Mouse (Mus musculus): ENCODE data around the gene Cldn16. TPM values are rescaled to one million over a fixed set of nuclear protein-coding genes. Genes with fewer than 3 reads are reported as not detected.

The Cldn16 gene
- polyA plus RNA-seq (2016; fragmentation: Nextera tagmentation; extraction: Ambion mirVana) = not detected in 2 replicates

DNA sequence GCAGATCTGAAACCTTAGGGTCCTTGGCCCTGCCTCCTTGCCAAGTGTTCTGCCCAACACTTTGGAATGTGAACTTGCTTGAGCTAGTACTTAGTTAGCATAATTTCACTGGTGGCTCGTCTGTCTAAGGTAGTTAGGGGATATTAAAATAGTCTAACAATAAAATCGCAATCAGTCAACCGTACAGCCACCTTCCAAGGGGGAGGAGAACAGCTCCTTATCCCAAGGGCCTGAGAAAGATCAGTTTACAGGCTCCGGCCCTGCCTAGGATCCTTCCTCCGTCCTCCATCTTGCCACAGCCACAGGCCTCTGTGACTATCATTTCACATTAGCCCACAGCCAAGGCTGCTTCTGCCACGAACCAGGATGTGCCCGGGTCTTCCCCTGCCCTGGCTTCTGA, at the start of gene Cldn16:
Gene Cldn16 (plus strand): TSS at position 301 of the 400 bp plus-strand sequence.
- no peak within 1 kb of the TSS for H3K4me3 ChIP-seq
- H3K27me3 ChIP-seq (ENCODE audit: insufficient read depth, poor library complexity, severe bottlenecking) = no peaks in the 10 kb centered on the region
- 80% methylated on average over 7 of the region's 7 CpGs for whole genome bisulfite sequencing
- H3K27ac ChIP-seq = no peak within 1 kb of the TSS
- no peaks in the 10 kb centered on the region for H3K36me3 ChIP-seq
- H3K4me1 ChIP-seq (replicated peaks) = no peaks in the 10 kb centered on the region
- no peak for DNase-seq (ENCODE audit: low spot score)
- H3K9me3 ChIP-seq = no peaks in the 10 kb centered on the region

DNA sequence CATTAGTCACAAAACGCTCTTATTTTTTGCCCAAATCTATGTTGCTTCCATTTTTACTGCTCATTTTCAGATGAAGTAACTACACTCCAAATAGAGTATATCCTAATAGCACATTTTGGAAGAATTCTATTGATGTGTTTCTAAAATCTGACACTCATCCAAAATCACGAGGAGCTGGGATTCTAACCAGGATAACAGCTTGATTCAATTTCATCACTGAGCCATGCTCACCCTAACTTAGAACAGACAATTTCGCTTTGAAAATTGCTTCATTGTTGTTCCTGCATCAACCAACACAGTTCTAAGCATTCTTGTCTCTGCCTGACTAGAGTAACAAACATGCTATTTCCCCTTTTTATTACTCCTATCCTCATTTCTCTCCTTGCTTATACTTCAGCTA, 44.3 kb upstream of the Cldn16 start:
- Histone ChIP-seq H3K27me3 (ENCODE audit: insufficient read depth, poor library complexity, severe bottlenecking) (no peaks in the 10 kb centered on the region), H3K36me3 (no peaks in the 10 kb centered on the region), H3K4me3 (no peak overlapping the region), H3K9me3 (no peaks in the 10 kb centered on the region), H3K4me1 (replicated peaks) (no peaks in the 10 kb centered on the region), H3K27ac (no peak overlapping the region)
- WGBS = 90% methylated on average over 3 of the region's 3 CpGs
- DNase-seq (ENCODE audit: low spot score) = no peak

GRCm38 (mm10) chr16:26422078-26422477, 40.9 kb upstream of the Cldn16 start:
- DNase-seq (ENCODE audit: low spot score) = no peak
- no peaks in the 10 kb centered on the region for H3K9me3 ChIP-seq
- no peaks in the 10 kb centered on the region for H3K27me3 ChIP-seq (ENCODE audit: insufficient read depth, poor library complexity, severe bottlenecking)
- 95% methylated on average over 4 of the region's 4 CpGs for WGBS
- no peaks in the 10 kb centered on the region for H3K4me1 ChIP-seq (replicated peaks)
- no peaks in the 10 kb centered on the region for H3K36me3 ChIP-seq
- no peak overlapping the region for H3K27ac ChIP-seq
- H3K4me3 ChIP-seq = no peak overlapping the region

DNA sequence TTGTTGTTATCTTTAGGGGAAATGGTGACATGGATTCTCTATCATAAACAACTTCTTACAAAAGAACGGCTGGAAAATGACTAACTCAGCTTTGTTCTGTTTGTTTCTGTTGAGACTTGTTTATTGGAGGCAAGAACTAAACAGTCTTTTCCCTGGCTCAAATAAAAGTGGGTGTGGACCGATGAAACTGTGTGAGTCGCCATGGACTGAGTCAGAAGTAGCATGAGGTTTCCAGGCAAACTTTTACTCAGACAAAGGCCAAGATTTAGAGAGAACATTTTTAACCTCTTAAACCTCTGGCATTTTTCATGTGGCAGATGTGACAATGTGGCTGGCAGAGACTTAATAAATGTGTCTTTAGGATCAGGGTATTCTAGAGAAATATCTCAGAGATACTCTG, 32.7 kb upstream of the Cldn16 start:
- WGBS = 85% methylated on average over 3 of the region's 3 CpGs

DNA sequence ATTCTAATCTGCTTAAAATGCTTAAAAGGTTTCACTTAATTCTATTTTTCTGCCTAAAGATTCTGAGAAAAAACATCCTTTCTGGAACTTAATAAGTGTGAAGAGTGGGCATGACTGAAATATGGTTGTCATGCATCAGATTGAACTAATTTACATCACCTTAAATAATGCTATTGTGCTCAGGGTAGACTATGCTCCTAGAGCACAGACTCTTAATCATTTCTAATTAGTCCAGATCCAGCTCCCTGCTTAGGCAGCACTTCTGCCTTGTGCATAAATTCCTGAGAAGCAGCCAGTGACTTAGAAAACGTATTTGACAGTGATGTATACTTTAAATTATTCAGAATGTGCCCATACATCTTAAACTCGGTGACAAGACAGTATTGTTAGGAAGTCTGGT, 29.4 kb upstream of the Cldn16 start:
- Histone ChIP-seq H3K4me3 (no peak overlapping the region), H3K27me3 (ENCODE audit: insufficient read depth, poor library complexity, severe bottlenecking) (no peaks in the 10 kb centered on the region), H3K36me3 (no peaks in the 10 kb centered on the region), H3K9me3 (no peaks in the 10 kb centered on the region), H3K27ac (no peak overlapping the region), H3K4me1 (replicated peaks) (no peaks in the 10 kb centered on the region)
- no peak for DNase-seq (ENCODE audit: low spot score)
- 52% methylated on average over 2 of the region's 2 CpGs for WGBS

More for the DNA sequence above, 32.7 kb upstream of the Cldn16 start:
- no peak for DNase-seq (ENCODE audit: low spot score)
- Histone ChIP-seq H3K27me3 (ENCODE audit: insufficient read depth, poor library complexity, severe bottlenecking) (no peaks in the 10 kb centered on the region), H3K9me3 (no peaks in the 10 kb centered on the region), H3K4me1 (replicated peaks) (no peaks in the 10 kb centered on the region), H3K27ac (no peak overlapping the region), H3K36me3 (no peaks in the 10 kb centered on the region), H3K4me3 (no peak overlapping the region)

DNA sequence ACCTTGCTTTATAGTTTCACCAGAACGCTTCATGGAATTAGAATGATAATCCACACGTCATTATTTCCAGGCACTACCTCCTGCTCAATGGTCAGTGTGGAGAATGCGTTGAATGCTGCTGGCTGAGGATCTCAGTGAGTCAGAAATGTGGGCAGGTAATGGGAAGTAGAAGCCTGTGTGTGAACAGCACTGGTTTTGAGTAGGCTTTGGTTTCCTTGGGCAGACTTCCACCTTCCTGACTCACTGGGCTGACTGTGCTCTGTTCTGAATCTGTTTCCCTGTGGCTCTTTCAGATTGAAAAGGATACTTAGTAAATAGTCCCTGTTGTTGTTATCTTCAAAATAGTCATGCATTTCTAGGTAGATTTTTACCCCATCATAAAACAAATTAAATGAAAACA, 22.9 kb upstream of the Cldn16 start:
- DNase-seq (ENCODE audit: low spot score) = no peak
- Histone ChIP-seq H3K27me3 (ENCODE audit: insufficient read depth, poor library complexity, severe bottlenecking) (no peaks in the 10 kb centered on the region), H3K4me3 (no peak overlapping the region), H3K4me1 (replicated peaks) (no peaks in the 10 kb centered on the region), H3K27ac (no peak overlapping the region), H3K36me3 (no peaks in the 10 kb centered on the region), H3K9me3 (no peaks in the 10 kb centered on the region)
- 83% methylated on average over 3 of the region's 3 CpGs for WGBS

DNA sequence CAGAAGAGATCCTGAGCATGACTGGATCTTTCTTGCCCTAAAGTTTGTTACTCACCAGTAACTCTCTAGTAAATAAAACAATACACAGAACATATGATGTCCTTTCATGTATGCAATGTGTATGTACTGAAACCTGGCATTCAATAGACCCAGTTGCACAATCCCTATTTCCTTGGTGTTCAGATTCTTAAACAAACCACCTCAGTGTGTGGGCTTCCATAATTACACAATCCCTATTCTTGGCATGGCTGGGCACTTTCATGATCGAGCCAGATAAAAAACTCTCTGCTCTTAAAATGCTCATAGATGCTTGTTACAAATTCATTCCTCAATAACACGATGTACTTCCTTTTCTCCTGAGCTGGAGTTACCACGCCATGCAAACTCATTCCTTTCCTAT, 21.8 kb upstream of the Cldn16 start:
- Histone ChIP-seq H3K27ac (no peak overlapping the region), H3K4me3 (no peak overlapping the region), H3K36me3 (no peaks in the 10 kb centered on the region), H3K27me3 (ENCODE audit: insufficient read depth, poor library complexity, severe bottlenecking) (no peaks in the 10 kb centered on the region), H3K9me3 (no peaks in the 10 kb centered on the region), H3K4me1 (replicated peaks) (no peaks in the 10 kb centered on the region)
- WGBS = 84% methylated on average over 3 of the region's 3 CpGs
- DNase-seq (ENCODE audit: low spot score) = no peak

- Histone ChIP-seq H3K4me1 (replicated peaks) (no peaks in the 10 kb centered on the region), H3K27ac (no peak overlapping the region), H3K27me3 (ENCODE audit: insufficient read depth, poor library complexity, severe bottlenecking) (no peaks in the 10 kb centered on the region), H3K36me3 (no peaks in the 10 kb centered on the region), H3K9me3 (no peaks in the 10 kb centered on the region), H3K4me3 (no peak overlapping the region)
- DNase-seq (ENCODE audit: low spot score) = no peak
Observed at GRCm38 (mm10) chr16:26444843-26445242, 18.1 kb upstream of the Cldn16 start.

- H3K9me3 ChIP-seq = no peaks in the 10 kb centered on the region
- WGBS = 73% methylated on average over 2 of the region's 2 CpGs
- no peaks in the 10 kb centered on the region for H3K36me3 ChIP-seq
- H3K27me3 ChIP-seq (ENCODE audit: insufficient read depth, poor library complexity, severe bottlenecking) = no peaks in the 10 kb centered on the region
- no peaks in the 10 kb centered on the region for H3K4me1 ChIP-seq (replicated peaks)
- H3K27ac ChIP-seq = no peak overlapping the region
- H3K4me3 ChIP-seq = no peak overlapping the region
- DNase-seq (ENCODE audit: low spot score) = no peak
Observed at GRCm38 (mm10) chr16:26447594-26447993, 15.3 kb upstream of the Cldn16 start.

GRCm38 (mm10) chr16:26454163-26454562, 8.8 kb upstream of the Cldn16 start:
- WGBS = 64% methylated on average over 3 of the region's 3 CpGs
- Histone ChIP-seq H3K9me3 (no peaks in the 10 kb centered on the region), H3K27ac (no peak overlapping the region), H3K27me3 (ENCODE audit: insufficient read depth, poor library complexity, severe bottlenecking) (no peaks in the 10 kb centered on the region), H3K36me3 (no peaks in the 10 kb centered on the region), H3K4me1 (replicated peaks) (no peaks in the 10 kb centered on the region), H3K4me3 (no peak overlapping the region)
- no peak for DNase-seq (ENCODE audit: low spot score)

DNA sequence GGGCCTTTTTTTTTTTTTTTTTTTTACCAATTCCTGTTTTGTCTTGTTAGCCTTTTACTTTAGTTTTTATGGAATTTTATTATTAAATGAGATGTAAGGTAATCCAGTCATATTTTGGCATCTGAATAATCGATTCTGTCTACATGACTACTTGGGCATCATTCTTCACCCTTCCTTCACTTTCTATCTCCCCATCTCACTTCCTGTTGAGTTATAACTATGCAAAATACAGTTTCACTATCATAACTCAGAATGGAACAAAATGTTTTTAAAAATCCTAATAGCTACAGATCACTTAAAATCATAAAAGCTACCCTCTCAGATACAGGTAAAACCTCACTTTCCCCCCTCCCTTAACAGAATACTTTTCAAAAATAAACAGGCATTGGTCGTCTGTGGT, 6.8 kb upstream of the Cldn16 start:
- no peak for DNase-seq (ENCODE audit: low spot score)
- Histone ChIP-seq H3K27me3 (ENCODE audit: insufficient read depth, poor library complexity, severe bottlenecking) (no peaks in the 10 kb centered on the region), H3K9me3 (no peaks in the 10 kb centered on the region), H3K4me1 (replicated peaks) (no peaks in the 10 kb centered on the region), H3K36me3 (no peaks in the 10 kb centered on the region), H3K27ac (no peak overlapping the region), H3K4me3 (no peak overlapping the region)
- WGBS = 88% methylated on average over 2 of the region's 2 CpGs

GRCm38 (mm10) chr16:26466535-26466934, 3.6 kb downstream of the Cldn16 start:
- H3K4me1 ChIP-seq (replicated peaks) = no peaks in the 10 kb centered on the region
- no peak for DNase-seq (ENCODE audit: low spot score)
- no peaks in the 10 kb centered on the region for H3K27me3 ChIP-seq (ENCODE audit: insufficient read depth, poor library complexity, severe bottlenecking)
- no peak overlapping the region for H3K4me3 ChIP-seq
- WGBS = 82% methylated on average over 4 of the region's 4 CpGs
- no peaks in the 10 kb centered on the region for H3K9me3 ChIP-seq
- H3K27ac ChIP-seq = no peak overlapping the region
- H3K36me3 ChIP-seq = no peaks in the 10 kb centered on the region

DNA sequence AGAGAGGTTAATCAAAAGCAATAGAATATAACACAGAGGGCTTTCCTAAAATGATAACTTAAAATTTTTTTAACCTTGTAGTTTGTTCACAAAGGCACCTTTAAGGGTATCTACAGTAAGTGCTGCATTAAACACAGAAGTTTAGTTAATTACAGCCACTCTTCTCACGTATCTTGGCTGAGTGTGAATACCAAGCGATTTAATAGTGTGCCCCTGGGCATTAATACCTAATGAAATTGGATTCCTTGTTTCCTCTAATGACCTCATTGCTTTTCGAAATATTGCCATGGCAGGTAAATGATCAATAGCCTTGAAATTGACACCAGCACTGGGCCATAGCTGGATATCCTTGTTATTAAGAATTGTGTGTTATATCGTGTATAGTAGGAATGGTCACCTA, 8.3 kb downstream of the Cldn16 start:
- no peaks in the 10 kb centered on the region for H3K9me3 ChIP-seq
- H3K4me1 ChIP-seq (replicated peaks) = no peaks in the 10 kb centered on the region
- H3K36me3 ChIP-seq = no peaks in the 10 kb centered on the region
- no peaks in the 10 kb centered on the region for H3K27me3 ChIP-seq (ENCODE audit: insufficient read depth, poor library complexity, severe bottlenecking)
- H3K4me3 ChIP-seq = no peak overlapping the region
- no peak for DNase-seq (ENCODE audit: low spot score)
- H3K27ac ChIP-seq = no peak overlapping the region
- 92% methylated on average over 4 of the region's 4 CpGs for WGBS

- no peak for DNase-seq (ENCODE audit: low spot score)
- Histone ChIP-seq H3K36me3 (no peaks in the 10 kb centered on the region), H3K4me3 (no peak overlapping the region), H3K27ac (no peak overlapping the region), H3K4me1 (replicated peaks) (no peaks in the 10 kb centered on the region), H3K9me3 (no peaks in the 10 kb centered on the region), H3K27me3 (ENCODE audit: insufficient read depth, poor library complexity, severe bottlenecking) (no peaks in the 10 kb centered on the region)
- 8% methylated on average over 2 of the region's 2 CpGs for whole genome bisulfite sequencing
Observed at GRCm38 (mm10) chr16:26495721-26496120, 32.8 kb downstream of the Cldn16 start.
